Mouse (Mus musculus): ENCODE results near the gene Ankrd24. TPM values are rescaled to one million over a fixed set of nuclear protein-coding genes. Genes with fewer than 3 reads are reported as not detected.
"Not testable (repeated sequence)": the region's sequence is repeated elsewhere in the genome, so short reads cannot be mapped to it uniquely, and the experiment has no call there.

Gene Ankrd24
- polyA plus RNA-seq, 1 experiment: 0.21 TPM

- Histone ChIP-seq H3K9me3 (ENCODE audit: control insufficient read depth, low read length) (no peaks in the 10 kb centered on the region), H3K4me3 (replicated peaks) (no peak overlapping the region), H3K27me3 (ENCODE audit: control insufficient read depth) (no peaks in the 10 kb centered on the region), H3K36me3 (ENCODE audit: control insufficient read depth) (peaks cover 3% of the 10 kb centered on the region; the same call in 1 of the 2 replicates), H3K4me1 (ENCODE audit: control insufficient read depth) (peaks cover 55% of the 10 kb centered on the region)
- TF ChIP-seq TAL1 (IDR thresholded peaks at IDR 0.05; ENCODE audit: low read length) (no peak), GATA1 (IDR thresholded peaks at IDR 0.05; ENCODE audit: low read length) (no peak)
Measured at GRCm38 (mm10) chr10:81646015-81646555, 17.7 kb downstream of the Ankrd24 start.

GRCm38 (mm10) chr10:81648803-81649775, 20.7 kb downstream of the Ankrd24 start, which contains the start of gene Gm10778:
Gene Gm10778, plus strand, starts transcription at chr10:81649059.
- not testable (repeated sequence) for H3K27me3 ChIP-seq (ENCODE audit: control insufficient read depth); H3K9me3 ChIP-seq (ENCODE audit: control insufficient read depth, low read length)
- Histone ChIP-seq H3K36me3 (ENCODE audit: control insufficient read depth) (peaks cover 12% of the 10 kb centered on the region), H3K4me3 (replicated peaks) (peak within 1 kb of the TSS; percentile 65), H3K4me1 (ENCODE audit: control insufficient read depth) (peaks cover 29% of the 10 kb centered on the region)

GRCm38 (mm10) chr10:81655178-81655577, 26.8 kb downstream of the Ankrd24 start:
- Histone ChIP-seq H3K27me3 (ENCODE audit: control insufficient read depth) (no peaks in the 10 kb centered on the region), H3K4me3 (replicated peaks) (no peak overlapping the region), H3K9me3 (ENCODE audit: control insufficient read depth, low read length) (peaks cover 32% of the 10 kb centered on the region), H3K36me3 (ENCODE audit: control insufficient read depth) (peaks cover 35% of the 10 kb centered on the region), H3K4me1 (ENCODE audit: control insufficient read depth) (peaks cover 7% of the 10 kb centered on the region)
- TF ChIP-seq GATA1 (IDR thresholded peaks at IDR 0.05; ENCODE audit: low read length): no peak
- TF ChIP-seq TAL1 (IDR thresholded peaks at IDR 0.05; ENCODE audit: low read length): no peak

GRCm38 (mm10) chr10:81656174-81656573, 27.8 kb downstream of the Ankrd24 start:
- TF ChIP-seq TAL1 (IDR thresholded peaks at IDR 0.05; ENCODE audit: low read length) (no peak), GATA1 (IDR thresholded peaks at IDR 0.05; ENCODE audit: low read length) (no peak)
- no peaks in the 10 kb centered on the region; the same call in 1 of the 2 replicates for H3K4me1 ChIP-seq (ENCODE audit: control insufficient read depth)
- no peaks in the 10 kb centered on the region for H3K27me3 ChIP-seq (ENCODE audit: control insufficient read depth)
- H3K36me3 ChIP-seq (ENCODE audit: control insufficient read depth): peaks cover 32% of the 10 kb centered on the region
- H3K9me3 ChIP-seq (ENCODE audit: control insufficient read depth, low read length): peaks cover 32% of the 10 kb centered on the region
- H3K4me3 ChIP-seq (replicated peaks): no peak overlapping the region

- H3K4me3 ChIP-seq (replicated peaks): not testable (repeated sequence)
Measured at GRCm38 (mm10) chr10:81687114-81687513, 58.8 kb downstream of the Ankrd24 start.

More at GRCm38 (mm10) chr10:81687114-81687513, 58.8 kb downstream of the Ankrd24 start:
- H3K36me3 ChIP-seq (ENCODE audit: control insufficient read depth); H3K27me3 ChIP-seq (ENCODE audit: control insufficient read depth); H3K4me1 ChIP-seq (ENCODE audit: control insufficient read depth); H3K9me3 ChIP-seq (ENCODE audit: control insufficient read depth, low read length): not testable (repeated sequence)

Other genes starting within 250 kb of the Ankrd24 start
- 29.2 and 34.1 TPM in 2 replicates for gene Dohh, start 244.1 kb upstream of the Ankrd24 start, polyA plus RNA-seq (2012)
- 0.08 and 0.20 TPM in 2 replicates for gene Gm48551, start 244.1 kb upstream of the Ankrd24 start, polyA plus RNA-seq (2012)
- gene Gm48552, start 239.5 kb upstream of the Ankrd24 start, polyA plus RNA-seq (2012): 0.26 and 0.80 TPM in 2 replicates
- gene Smim24, start 235.5 kb upstream of the Ankrd24 start, polyA plus RNA-seq (2012): 0.09 TPM in 1 of 2 replicates, not detected in the other
- 0.55 and 0.94 TPM in 2 replicates for gene Nfic, start 172.9 kb upstream of the Ankrd24 start, polyA plus RNA-seq (2012)
- gene Celf5, start 145.8 kb upstream of the Ankrd24 start, polyA plus RNA-seq (2012): not detected in 2 replicates
- gene Ncln, start 132.1 kb upstream of the Ankrd24 start, polyA plus RNA-seq (2012): 6.2 and 7.9 TPM in 2 replicates
- gene S1pr4, start 128.4 kb upstream of the Ankrd24 start, polyA plus RNA-seq (2012): 0.04 and 0.05 TPM in 2 replicates
- 0.14 and 0.24 TPM in 2 replicates for gene Gna15, start 104.3 kb upstream of the Ankrd24 start, polyA plus RNA-seq (2012)
- 1.2 and 1.5 TPM in 2 replicates for gene Gna11, start 83.3 kb upstream of the Ankrd24 start, polyA plus RNA-seq (2012)
- gene Aes, start 69.1 kb upstream of the Ankrd24 start, polyA plus RNA-seq (2012): 152 and 158 TPM in 2 replicates
- 0.09 and 0.10 TPM in 2 replicates for gene Tle2, start 54.0 kb upstream of the Ankrd24 start, polyA plus RNA-seq (2012)
- gene Tle6, start 27.5 kb upstream of the Ankrd24 start, polyA plus RNA-seq (2012): 0.27 and 0.28 TPM in 2 replicates
- gene BC025920, start 22.3 kb upstream of the Ankrd24 start, polyA plus RNA-seq (2012): 0.05 and 0.07 TPM in 2 replicates
- 6.6 and 6.9 TPM in 2 replicates for gene Sirt6, start 743 bp upstream of the Ankrd24 start, polyA plus RNA-seq (2012)
- 0.01 TPM in 2 replicates for gene Gm10778, start 20.5 kb downstream of the Ankrd24 start, polyA plus RNA-seq (2012)
- 0.08 TPM in 1 of 2 replicates, not detected in the other for gene Zfp433, start 76.3 kb downstream of the Ankrd24 start, polyA plus RNA-seq (2012)
- not detected in 2 replicates for gene Gm3055, start 142.6 kb downstream of the Ankrd24 start, polyA plus RNA-seq (2012)
- not detected in 2 replicates for gene Gm4767, start 183.6 kb downstream of the Ankrd24 start, polyA plus RNA-seq (2012)
- not detected in 2 replicates for gene Gm32687, start 235.4 kb downstream of the Ankrd24 start, polyA plus RNA-seq (2012)